Mouse (Mus musculus) thymus, adult 2 months (tissue): ENCODE measurements around the gene Pip4k2a.

Experiments
- CTCF ChIP-seq: fragments of 200-500 bp; IDR thresholded peaks from 2 replicates; pipeline ENCODE4 v1.5.1; 2012; ENCODE audit warnings: mild to moderate bottlenecking, control low read depth, low read length, moderate library complexity, borderline replicate concordance; ENCODE audit not compliant: control insufficient read depth, poor library complexity, insufficient read depth; ENCODE audit errors: extremely low read depth
- POLR2A ChIP-seq: fragments of 200-500 bp; IDR thresholded peaks from 2 replicates; pipeline ENCODE4 v1.6.1; 2012; ENCODE audit warnings: mild to moderate bottlenecking, low read length, control low read depth, moderate library complexity; ENCODE audit not compliant: control insufficient read depth, poor library complexity, insufficient read depth; ENCODE audit errors: extremely low read depth

- TF ChIP-seq CTCF = no peak
- no peak for TF ChIP-seq POLR2A
These were observed 78.0 kb downstream of the Pip4k2a start for GRCm38 (mm10) chr2:18919797-18920354.
